Mouse (Mus musculus): ENCODE results near the gene Evx1. TPM values are rescaled to one million over a fixed set of nuclear protein-coding genes. Genes with fewer than 3 reads are reported as not detected.
A peak's percentile ranks its signal among the peaks of the same experiment; 100 is the strongest.

Evx1 gene
- polyA plus RNA-seq, 1 experiment from 2014 or later = not detected

- Histone ChIP-seq H3K36me3 (ENCODE audit: control insufficient read depth, insufficient read depth, low read length) (no peaks in the 10 kb centered on the region), H3K27me3 (ENCODE audit: control insufficient read depth, insufficient read depth, low read length) (peaks cover 37% of the 10 kb centered on the region), H3K9me3 (replicated peaks; ENCODE audit: control insufficient read depth, low read length) (no peaks in the 10 kb centered on the region), H3K27ac (ENCODE audit: low read length) (no peak overlapping the region), H3K9ac (ENCODE audit: low read length) (no peak overlapping the region), H3K4me1 (ENCODE audit: control insufficient read depth, insufficient read depth, low read length) (no peaks in the 10 kb centered on the region), H3K4me2 (ENCODE audit: low read depth, low read length) (no peak overlapping the region), H3K4me3 (replicated peaks; ENCODE audit: low read length) (no peak overlapping the region)
- ATAC-seq (ENCODE audit: insufficient read depth, low FRiP score) = no peak
- 63% methylated on average over 12 of the region's 12 CpGs for WGBS
These were observed 32.2 kb upstream of the Evx1 start for GRCm38 (mm10) chr6:52281084-52281483.

- no peak overlapping the region for H3K9ac ChIP-seq (ENCODE audit: low read length)
- peaks cover 24% of the 10 kb centered on the region for H3K27me3 ChIP-seq (ENCODE audit: control insufficient read depth, insufficient read depth, low read length)
- 88% methylated on average over 5 of the region's 5 CpGs for WGBS
- no peaks in the 10 kb centered on the region for H3K4me1 ChIP-seq (ENCODE audit: control insufficient read depth, insufficient read depth, low read length)
- no peak for ATAC-seq (ENCODE audit: insufficient read depth, low FRiP score)
- no peak overlapping the region for H3K4me2 ChIP-seq (ENCODE audit: low read depth, low read length)
- no peak overlapping the region for H3K27ac ChIP-seq (ENCODE audit: low read length)
- H3K4me3 ChIP-seq (replicated peaks; ENCODE audit: low read length) = no peak overlapping the region
- no peaks in the 10 kb centered on the region for H3K36me3 ChIP-seq (ENCODE audit: control insufficient read depth, insufficient read depth, low read length)
- no peaks in the 10 kb centered on the region for H3K9me3 ChIP-seq (replicated peaks; ENCODE audit: control insufficient read depth, low read length)
These were observed 29.4 kb upstream of the Evx1 start for GRCm38 (mm10) chr6:52283896-52284295.

- H3K27me3 ChIP-seq (ENCODE audit: control insufficient read depth, insufficient read depth, low read length) = peaks cover 59% of the 10 kb centered on the region
These were observed 23.1 kb upstream of the Evx1 start for GRCm38 (mm10) chr6:52290186-52290585.

GRCm38 (mm10) chr6:52291021-52291860, 22.1 kb upstream of the Evx1 start:
- Histone ChIP-seq H3K27me3 (ENCODE audit: control insufficient read depth, insufficient read depth, low read length) (peaks cover 61% of the 10 kb centered on the region), H3K4me2 (ENCODE audit: low read depth, low read length) (peak overlapping the region; percentile 50), H3K27ac (ENCODE audit: low read length) (no peak overlapping the region), H3K4me3 (replicated peaks; ENCODE audit: low read length) (peak overlapping the region; percentile 35), H3K36me3 (ENCODE audit: control insufficient read depth, insufficient read depth, low read length) (no peaks in the 10 kb centered on the region), H3K9me3 (replicated peaks; ENCODE audit: control insufficient read depth, low read length) (no peaks in the 10 kb centered on the region), H3K4me1 (ENCODE audit: control insufficient read depth, insufficient read depth, low read length) (peaks cover 9% of the 10 kb centered on the region; the same call in 1 of the 2 replicates), H3K9ac (ENCODE audit: low read length) (no peak overlapping the region)
- WGBS = 3% methylated on average over 45 of the region's 45 CpGs
- ATAC-seq (ENCODE audit: insufficient read depth, low FRiP score) = no peak

More at GRCm38 (mm10) chr6:52290186-52290585, 23.1 kb upstream of the Evx1 start:
- 17% methylated on average over 12 of the region's 12 CpGs for WGBS
- Histone ChIP-seq H3K4me1 (ENCODE audit: control insufficient read depth, insufficient read depth, low read length) (peaks cover 9% of the 10 kb centered on the region; the same call in 1 of the 2 replicates), H3K9me3 (replicated peaks; ENCODE audit: control insufficient read depth, low read length) (no peaks in the 10 kb centered on the region), H3K27ac (ENCODE audit: low read length) (no peak overlapping the region), H3K4me3 (replicated peaks; ENCODE audit: low read length) (no peak overlapping the region), H3K36me3 (ENCODE audit: control insufficient read depth, insufficient read depth, low read length) (no peaks in the 10 kb centered on the region), H3K9ac (ENCODE audit: low read length) (no peak overlapping the region), H3K4me2 (ENCODE audit: low read depth, low read length) (no peak overlapping the region)
- no peak for ATAC-seq (ENCODE audit: insufficient read depth, low FRiP score)

- WGBS = 67% methylated on average over 7 of the region's 7 CpGs
- no peak for ATAC-seq (ENCODE audit: insufficient read depth, low FRiP score)
- H3K9me3 ChIP-seq (replicated peaks; ENCODE audit: control insufficient read depth, low read length) = no peaks in the 10 kb centered on the region
These were observed 21.0 kb upstream of the Evx1 start for GRCm38 (mm10) chr6:52292328-52292727.

GRCm38 (mm10) chr6:52294616-52295015, 18.7 kb upstream of the Evx1 start:
- Histone ChIP-seq H3K9me3 (replicated peaks; ENCODE audit: control insufficient read depth, low read length) (no peaks in the 10 kb centered on the region), H3K4me3 (replicated peaks; ENCODE audit: low read length) (no peak overlapping the region), H3K36me3 (ENCODE audit: control insufficient read depth, insufficient read depth, low read length) (no peaks in the 10 kb centered on the region), H3K27me3 (ENCODE audit: control insufficient read depth, insufficient read depth, low read length) (peaks cover 51% of the 10 kb centered on the region), H3K4me2 (ENCODE audit: low read depth, low read length) (no peak overlapping the region), H3K4me1 (ENCODE audit: control insufficient read depth, insufficient read depth, low read length) (peaks cover 9% of the 10 kb centered on the region; the same call in 1 of the 2 replicates), H3K27ac (ENCODE audit: low read length) (no peak overlapping the region), H3K9ac (ENCODE audit: low read length) (no peak overlapping the region)
- no peak for ATAC-seq (ENCODE audit: insufficient read depth, low FRiP score)
- WGBS = 73% methylated on average over 6 of the region's 6 CpGs

More at GRCm38 (mm10) chr6:52292328-52292727, 21.0 kb upstream of the Evx1 start:
- Histone ChIP-seq H3K4me3 (replicated peaks; ENCODE audit: low read length) (no peak overlapping the region), H3K27ac (ENCODE audit: low read length) (no peak overlapping the region), H3K4me2 (ENCODE audit: low read depth, low read length) (no peak overlapping the region), H3K9ac (ENCODE audit: low read length) (no peak overlapping the region), H3K27me3 (ENCODE audit: control insufficient read depth, insufficient read depth, low read length) (peaks cover 61% of the 10 kb centered on the region), H3K4me1 (ENCODE audit: control insufficient read depth, insufficient read depth, low read length) (peaks cover 9% of the 10 kb centered on the region; the same call in 1 of the 2 replicates), H3K36me3 (ENCODE audit: control insufficient read depth, insufficient read depth, low read length) (no peaks in the 10 kb centered on the region)

- H3K9me3 ChIP-seq (replicated peaks; ENCODE audit: control insufficient read depth, low read length) = no peaks in the 10 kb centered on the region
- ATAC-seq (ENCODE audit: insufficient read depth, low FRiP score) = no peak
- 79% methylated on average over 4 of the region's 4 CpGs for WGBS
These were observed 14.8 kb upstream of the Evx1 start for GRCm38 (mm10) chr6:52298511-52298910.

GRCm38 (mm10) chr6:52300806-52301205, 12.5 kb upstream of the Evx1 start:
- Histone ChIP-seq H3K27me3 (ENCODE audit: control insufficient read depth, insufficient read depth, low read length) (peaks cover 22% of the 10 kb centered on the region), H3K9me3 (replicated peaks; ENCODE audit: control insufficient read depth, low read length) (no peaks in the 10 kb centered on the region), H3K27ac (ENCODE audit: low read length) (no peak overlapping the region), H3K4me1 (ENCODE audit: control insufficient read depth, insufficient read depth, low read length) (no peaks in the 10 kb centered on the region), H3K4me3 (replicated peaks; ENCODE audit: low read length) (no peak overlapping the region), H3K36me3 (ENCODE audit: control insufficient read depth, insufficient read depth, low read length) (no peaks in the 10 kb centered on the region), H3K9ac (ENCODE audit: low read length) (no peak overlapping the region), H3K4me2 (ENCODE audit: low read depth, low read length) (no peak overlapping the region)
- WGBS = 76% methylated on average over 4 of the region's 4 CpGs
- ATAC-seq (ENCODE audit: insufficient read depth, low FRiP score) = no peak

More at GRCm38 (mm10) chr6:52298511-52298910, 14.8 kb upstream of the Evx1 start:
- no peak overlapping the region for H3K27ac ChIP-seq (ENCODE audit: low read length)
- H3K9ac ChIP-seq (ENCODE audit: low read length) = no peak overlapping the region
- no peaks in the 10 kb centered on the region for H3K4me1 ChIP-seq (ENCODE audit: control insufficient read depth, insufficient read depth, low read length)
- H3K4me2 ChIP-seq (ENCODE audit: low read depth, low read length) = no peak overlapping the region
- no peak overlapping the region for H3K4me3 ChIP-seq (replicated peaks; ENCODE audit: low read length)
- H3K36me3 ChIP-seq (ENCODE audit: control insufficient read depth, insufficient read depth, low read length) = no peaks in the 10 kb centered on the region
- H3K27me3 ChIP-seq (ENCODE audit: control insufficient read depth, insufficient read depth, low read length) = peaks cover 25% of the 10 kb centered on the region

- no peaks in the 10 kb centered on the region for H3K36me3 ChIP-seq (ENCODE audit: control insufficient read depth, insufficient read depth, low read length)
- peaks cover 7% of the 10 kb centered on the region; the same call in 1 of the 2 replicates for H3K4me1 ChIP-seq (ENCODE audit: control insufficient read depth, insufficient read depth, low read length)
- H3K9me3 ChIP-seq (replicated peaks; ENCODE audit: control insufficient read depth, low read length) = no peaks in the 10 kb centered on the region
- ATAC-seq (ENCODE audit: insufficient read depth, low FRiP score) = no peak
- whole genome bisulfite sequencing = 47% methylated on average over 3 of the region's 3 CpGs
- H3K27ac ChIP-seq (ENCODE audit: low read length) = no peak overlapping the region
- H3K9ac ChIP-seq (ENCODE audit: low read length) = no peak overlapping the region
- H3K4me2 ChIP-seq (ENCODE audit: low read depth, low read length) = no peak overlapping the region
- H3K27me3 ChIP-seq (ENCODE audit: control insufficient read depth, insufficient read depth, low read length) = peaks cover 47% of the 10 kb centered on the region
- H3K4me3 ChIP-seq (replicated peaks; ENCODE audit: low read length) = no peak overlapping the region
These were observed 9.9 kb upstream of the Evx1 start for GRCm38 (mm10) chr6:52303426-52303825.

Data from stomach, embryonic 16.5 days (tissue).